Mouse (Mus musculus): Measurements from ENCODE around the gene Abhd5.
"Not testable (repeated sequence)": the region's sequence is repeated elsewhere in the genome, so short reads cannot be mapped to it uniquely, and the experiment has no call there.

Gene Abhd5

DNA sequence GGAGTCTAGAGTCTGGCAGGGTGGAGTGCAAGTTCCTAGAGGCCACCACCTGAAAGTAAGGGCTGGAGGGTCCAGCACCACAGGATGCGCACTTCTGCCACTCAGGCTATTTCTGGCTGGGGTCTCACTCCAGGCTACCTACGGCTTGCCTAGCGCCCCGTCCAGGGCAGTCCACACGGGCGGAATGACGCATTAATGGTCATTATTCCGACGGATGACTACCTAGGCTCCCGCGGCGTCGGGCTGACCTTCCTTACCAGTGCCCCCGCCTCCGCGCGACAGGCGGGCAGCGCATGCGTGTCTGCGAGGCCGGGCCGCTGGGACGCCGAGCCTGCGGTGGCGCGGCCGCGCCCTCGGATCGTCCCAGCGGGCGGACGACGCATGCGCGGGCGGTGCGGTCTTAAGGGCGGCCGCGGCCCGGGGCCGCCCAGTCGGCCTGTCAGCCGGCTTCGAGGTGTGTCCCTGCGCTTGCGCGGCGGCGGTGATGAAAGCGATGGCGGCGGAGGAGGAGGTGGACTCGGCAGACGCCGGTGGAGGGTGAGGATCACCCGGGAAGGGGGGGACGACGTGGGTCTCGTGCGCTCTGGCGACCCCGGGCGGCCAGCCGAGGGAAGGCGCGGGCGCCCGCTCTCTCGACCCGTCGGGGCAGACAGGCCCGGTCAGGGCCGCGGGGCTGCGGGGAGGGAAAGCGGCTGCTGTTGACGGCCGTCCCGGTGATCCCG is at the start of gene Abhd5:
Gene Abhd5, plus strand, starts transcription at position 306 of the 722 bp plus-strand sequence.
- peak; percentile 98 for DNase-seq

DNA sequence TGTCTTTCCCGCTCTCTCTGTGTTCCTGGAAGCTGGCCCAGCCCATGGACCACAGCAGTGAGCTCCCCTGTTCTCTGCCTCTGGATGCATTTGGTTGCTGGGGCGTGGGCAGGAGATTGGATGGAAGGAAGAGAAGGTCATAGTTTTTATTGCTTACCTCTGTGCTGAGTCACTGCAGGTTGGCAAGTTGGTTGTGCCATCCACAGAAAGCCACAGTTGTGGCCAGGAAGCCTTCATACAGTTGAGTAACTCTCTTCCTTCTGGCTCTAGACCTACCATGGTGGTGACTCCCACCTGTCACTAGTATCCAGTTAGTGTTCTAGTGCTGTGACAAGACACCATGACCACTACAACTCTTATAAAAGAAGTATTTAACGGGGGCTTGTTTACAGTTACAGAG is 46.1 kb upstream of the Abhd5 start:
- DNase-seq = no peak

DNA sequence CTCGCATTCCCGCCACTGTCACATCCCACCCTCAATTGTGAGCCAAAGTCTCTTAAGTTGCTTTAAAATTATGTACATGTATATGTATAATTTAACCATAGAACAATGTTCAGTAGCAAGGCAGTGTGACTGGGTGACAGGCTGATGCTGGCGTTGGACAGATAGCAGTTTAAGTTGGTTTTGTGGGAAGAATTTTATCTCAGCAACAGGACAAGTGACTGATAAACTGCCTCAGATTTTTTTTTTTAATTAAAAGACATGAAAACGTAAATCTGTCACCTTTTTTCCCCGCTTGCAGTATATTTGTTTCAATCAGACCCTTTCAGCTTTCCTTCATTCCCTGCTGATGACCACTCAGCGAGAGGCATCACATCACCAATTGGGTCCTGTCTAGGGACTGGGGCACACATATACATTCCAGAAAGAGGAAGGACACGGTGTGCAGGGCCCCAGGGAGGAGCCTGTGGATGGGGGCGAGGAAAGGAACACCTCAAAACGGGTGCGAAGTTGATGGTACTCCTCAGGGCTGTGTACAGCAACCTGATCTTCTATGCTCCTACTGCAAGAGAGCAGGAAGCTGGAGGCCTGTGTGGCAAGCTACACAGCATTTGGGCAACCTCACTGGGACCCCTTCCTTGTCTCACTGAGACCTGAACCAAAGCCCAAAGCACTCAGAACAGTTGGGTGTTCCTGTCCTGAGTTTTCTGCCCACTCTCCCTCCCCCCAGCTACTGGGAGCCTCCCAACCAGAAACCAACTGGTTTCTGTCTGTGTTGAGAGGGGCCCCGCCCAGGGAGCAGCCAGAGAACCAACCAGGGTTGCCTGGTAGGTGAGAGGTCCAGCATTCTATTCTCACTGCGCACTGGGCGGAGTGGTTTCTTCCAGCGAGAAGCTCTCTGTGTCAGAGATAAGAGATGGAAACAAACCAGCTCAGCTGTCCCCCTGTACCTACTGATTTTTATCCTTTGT is 42.1 kb upstream of the Abhd5 start:
- peak; percentile 16 for DNase-seq

DNA sequence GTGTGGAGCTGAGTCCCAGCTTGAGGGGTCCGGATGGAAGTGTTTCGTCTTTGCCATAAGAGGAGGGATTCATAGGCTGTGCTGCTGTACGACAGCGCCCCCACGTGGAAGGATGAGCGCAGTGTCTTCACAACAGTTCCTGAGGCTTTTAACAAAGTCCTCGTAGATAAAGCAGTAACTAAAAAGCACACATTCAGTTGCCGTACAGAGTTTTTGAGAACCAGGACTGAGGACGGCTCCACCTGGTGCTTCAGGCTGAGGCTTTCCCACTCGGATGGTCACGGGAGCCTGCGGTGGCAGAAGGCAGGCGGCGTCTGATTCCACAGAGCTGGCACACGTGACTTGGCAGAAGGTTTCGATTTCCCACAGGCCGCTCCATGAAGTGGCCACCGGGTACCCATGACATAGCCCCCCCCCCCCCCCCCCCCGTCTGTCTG is 40.8 kb upstream of the Abhd5 start:
- peak; percentile 86 for DNase-seq

DNA sequence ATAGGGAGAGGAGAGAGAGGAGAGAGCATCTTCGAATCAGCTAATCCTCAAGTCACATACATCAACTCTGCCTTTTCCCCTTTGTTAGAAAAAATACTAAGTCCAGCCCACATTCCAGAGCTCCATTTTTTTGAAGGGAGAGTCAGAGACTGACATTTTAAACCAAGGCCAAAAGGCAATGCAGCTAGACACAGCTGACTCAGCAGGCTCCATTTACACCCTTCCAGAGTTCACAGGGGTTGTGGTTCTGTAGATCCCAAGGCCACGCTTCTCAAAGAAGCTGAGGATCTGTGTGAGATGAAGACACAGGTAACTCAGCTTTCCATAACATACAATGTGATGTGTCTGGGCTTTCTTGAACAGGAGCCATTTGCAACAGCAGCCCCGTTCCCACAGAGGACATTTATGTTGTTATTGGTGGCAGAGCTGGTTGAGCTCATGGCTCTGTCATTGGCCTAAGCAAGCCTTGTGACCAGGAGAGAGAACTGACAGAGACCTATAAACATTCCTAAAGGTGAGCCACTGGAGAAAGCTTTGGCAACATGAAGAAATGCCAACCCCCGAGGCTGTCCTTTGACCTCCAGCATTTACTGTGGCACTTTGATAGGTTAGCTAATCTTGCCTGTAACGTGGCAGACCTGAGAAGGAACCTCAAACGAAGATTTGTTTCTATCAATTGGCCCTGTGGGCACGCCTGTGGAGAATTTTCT is 40.2 kb upstream of the Abhd5 start:
- DNase-seq = peak; percentile 68

DNA sequence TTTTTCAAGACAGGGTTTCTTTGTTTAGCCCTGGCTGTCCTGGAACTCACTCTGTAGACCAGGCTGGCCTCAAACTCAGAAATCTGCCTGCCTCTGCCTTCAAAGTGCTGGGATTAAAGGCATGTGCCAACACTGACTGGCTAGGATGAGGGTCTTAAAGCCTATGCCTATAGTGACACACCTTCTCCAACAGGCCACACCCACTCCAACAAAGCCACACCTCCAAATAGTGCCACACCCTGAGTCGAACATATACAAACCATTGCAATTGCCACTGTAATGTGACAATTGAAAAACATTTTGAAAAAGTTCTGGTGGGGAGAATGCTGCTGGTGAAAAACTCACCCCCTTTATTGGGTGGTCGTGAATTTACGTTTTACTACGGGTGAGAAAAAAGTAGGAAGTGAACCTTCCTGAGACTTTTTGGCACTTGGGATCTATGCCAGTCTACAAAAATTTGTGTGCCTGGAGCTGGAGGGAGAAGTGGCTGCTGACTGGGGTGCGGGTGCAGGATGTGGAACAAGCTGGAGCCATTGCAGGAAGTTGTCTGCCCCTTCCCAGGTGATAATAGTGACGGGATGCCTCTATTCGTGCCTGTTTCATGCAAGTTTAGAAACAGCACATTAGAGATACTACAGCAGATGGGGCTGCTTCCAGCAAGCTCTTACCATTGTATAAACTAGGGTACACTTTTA is 39.0 kb upstream of the Abhd5 start:
- DNase-seq = no peak

DNA sequence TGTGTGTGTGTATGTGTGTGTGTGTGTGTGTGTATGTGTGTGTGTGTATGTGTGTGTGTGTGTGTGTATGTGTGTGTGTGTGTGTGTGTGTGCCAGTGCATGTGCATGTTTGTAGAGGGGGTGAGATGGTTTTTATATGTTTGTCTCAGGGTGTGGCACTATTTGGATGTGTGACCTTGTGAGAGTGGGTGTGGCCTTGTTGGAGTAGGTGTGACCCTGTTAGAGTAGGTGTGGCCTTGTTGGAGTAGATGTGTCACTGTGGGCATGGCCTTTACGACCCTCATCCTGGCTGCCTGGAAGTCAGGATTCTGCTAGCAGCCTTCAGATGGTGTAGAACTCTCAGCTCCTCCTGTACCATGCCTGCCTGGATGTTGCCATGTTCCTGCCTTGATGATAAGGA is 38.3 kb upstream of the Abhd5 start:
- DNase-seq = not testable (repeated sequence)

- DNase-seq = no peak
Measured at GRCm38 (mm10) chr9:122314386-122314785, 37.0 kb upstream of the Abhd5 start.

DNA sequence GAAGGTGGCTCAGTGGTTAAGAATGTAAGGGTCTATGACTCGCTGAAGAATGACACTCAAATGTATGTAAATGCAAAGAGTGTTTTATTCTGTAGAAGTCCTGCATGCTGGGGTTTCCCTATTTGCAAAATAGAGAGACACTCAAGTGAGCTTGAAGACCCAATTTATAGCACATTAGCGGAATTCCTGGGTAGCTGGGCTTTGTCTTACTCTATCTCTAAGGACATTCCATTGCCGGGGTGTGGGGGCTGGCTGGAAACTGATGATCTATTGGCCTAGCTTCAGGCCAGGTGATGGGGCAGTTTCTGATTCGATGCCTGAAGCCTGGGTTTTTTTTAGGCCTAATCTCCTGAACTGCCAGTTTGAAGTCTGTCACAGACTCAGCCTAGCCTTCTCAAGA is 36.5 kb upstream of the Abhd5 start:
- no peak for DNase-seq

DNA sequence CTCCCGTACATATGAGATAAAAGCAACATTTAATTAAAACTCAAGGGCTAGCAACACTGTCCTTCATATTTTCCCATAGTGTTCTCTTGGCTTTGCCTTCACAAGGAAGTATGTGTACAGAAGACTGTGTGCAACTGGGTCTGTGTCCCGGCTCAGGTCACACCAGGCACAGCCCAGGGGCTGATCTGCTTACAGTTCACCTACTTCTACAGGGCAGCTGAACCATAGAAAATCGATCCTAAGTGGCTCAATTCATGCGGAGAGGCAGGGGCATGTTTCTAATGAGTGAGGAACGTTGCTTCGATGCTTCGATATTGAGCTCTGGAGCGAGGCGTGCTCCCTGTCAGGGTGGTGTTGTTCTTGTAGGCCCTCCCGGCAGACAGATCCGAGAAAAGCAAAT is 35.9 kb upstream of the Abhd5 start:
- no peak for DNase-seq

DNA sequence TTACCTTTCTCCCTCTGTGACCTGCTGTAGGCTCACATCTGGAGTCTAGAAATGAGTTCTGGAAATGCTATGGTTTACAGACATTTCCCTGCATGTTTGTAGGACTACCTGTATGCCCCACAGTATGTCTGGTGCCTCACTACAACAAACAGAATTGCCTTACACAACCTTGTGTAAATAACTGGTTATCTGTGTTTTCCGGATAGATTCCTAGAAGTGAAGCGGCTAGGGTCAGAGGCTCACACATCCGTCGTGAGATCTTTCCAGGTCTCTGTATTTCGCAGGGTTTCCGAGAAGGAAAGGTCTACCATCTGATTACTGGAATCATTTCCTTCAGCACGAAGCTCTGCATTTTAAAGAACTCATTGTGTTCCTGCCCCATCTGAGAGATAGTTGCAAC is 34.8 kb upstream of the Abhd5 start:
- no peak for DNase-seq

DNA sequence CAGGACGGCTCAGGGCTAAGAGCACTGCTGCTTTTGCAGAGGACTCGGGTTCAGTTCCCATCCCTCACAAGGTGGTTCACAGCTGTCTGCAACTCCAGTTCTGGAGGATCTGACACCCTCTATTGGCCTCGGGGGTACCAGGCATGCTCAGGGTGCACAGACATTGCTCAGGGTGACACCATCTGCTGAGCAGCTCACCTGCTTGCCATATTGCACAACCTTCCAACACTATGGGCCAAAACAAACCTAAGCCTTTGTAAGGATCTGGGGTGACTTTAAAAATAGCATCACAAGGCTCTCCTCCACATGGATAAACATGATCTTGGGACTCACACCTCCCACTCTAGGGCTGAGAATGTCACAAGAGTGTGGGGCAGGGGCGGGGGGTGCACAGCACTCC is 30.8 kb upstream of the Abhd5 start:
- no peak for DNase-seq

DNA sequence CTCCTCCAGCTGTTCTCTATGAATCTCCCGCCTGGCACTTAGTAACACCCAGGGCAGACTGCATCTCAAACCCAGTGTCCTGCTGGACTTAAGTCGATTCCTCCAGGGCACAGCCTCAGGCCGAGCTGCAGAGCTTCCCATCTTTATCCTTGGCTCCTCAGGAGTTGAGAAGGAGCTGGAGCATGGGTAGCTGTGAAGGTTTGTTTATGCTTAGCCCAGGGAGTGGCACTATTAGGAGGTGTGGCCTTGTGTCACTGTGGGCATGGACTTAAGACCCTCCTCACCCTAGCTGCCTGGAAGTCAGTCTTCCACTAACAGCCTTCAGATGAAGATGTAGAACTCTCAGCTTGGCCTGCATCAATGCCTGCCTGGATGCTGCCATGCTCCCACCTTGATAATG is 29.1 kb upstream of the Abhd5 start:
- no peak for DNase-seq

DNA sequence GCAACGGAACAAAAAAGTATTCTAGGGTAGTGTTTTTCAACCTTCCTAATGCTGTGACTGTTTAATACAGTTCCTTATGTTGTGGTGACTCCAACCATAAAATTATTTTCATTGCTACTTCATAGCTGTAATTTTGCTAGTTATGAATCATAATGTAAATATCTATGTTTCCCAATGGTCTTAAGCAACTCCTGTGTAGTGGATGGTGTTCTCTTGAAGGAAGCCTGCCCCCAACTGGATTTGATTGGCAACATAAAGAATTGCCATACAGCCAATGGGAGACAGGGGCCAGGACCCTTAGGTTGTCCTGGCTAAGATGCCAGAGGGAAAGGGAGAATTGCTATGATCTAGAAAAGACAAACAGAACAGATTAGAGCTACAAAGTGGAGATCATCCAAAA is 25.4 kb upstream of the Abhd5 start:
- no peak for DNase-seq

DNA sequence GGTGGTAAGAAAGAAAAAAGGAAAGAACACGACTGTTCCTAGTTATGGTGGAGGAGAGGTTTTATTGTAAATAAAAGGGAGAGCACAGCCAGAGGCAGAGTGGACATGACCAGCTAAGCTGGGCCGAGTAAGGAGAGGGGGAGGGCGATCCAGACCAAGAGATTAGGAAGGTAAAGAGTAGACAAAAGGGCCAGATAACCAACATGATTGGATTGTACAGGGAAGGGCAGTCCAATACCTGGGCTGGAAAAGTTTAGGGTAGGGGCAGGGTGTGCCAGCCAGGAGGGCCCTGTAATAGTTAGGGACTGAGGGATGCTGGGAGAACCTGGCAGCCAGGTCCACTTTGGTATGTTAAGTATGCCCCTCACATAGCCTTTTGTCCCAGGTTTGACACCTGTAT is 23.2 kb upstream of the Abhd5 start:
- no peak for DNase-seq

DNA sequence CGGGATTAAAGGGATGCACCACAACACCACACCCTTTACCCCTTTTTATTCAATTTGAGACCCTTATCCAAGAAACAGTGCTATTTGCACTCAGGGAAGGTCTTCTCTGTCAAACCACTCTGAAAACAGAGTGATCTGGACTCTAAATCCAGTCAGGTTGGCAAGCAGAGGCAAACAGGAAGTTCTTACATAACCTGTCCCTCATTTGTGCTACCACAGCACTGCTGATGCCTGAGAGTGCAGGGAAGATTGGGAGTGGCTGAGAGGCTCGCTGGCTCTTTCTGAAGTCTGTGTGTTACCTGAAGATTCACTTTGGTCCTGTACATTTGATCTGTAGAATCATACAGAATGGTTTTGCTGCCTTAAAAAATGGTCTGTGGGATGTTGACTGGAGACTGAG is 14.7 kb upstream of the Abhd5 start:
- peak; percentile 10 for DNase-seq

GRCm38 (mm10) chr9:122337510-122337931 is 13.9 kb upstream of the Abhd5 start:
- DNase-seq = peak; percentile 57

GRCm38 (mm10) chr9:122339972-122340371 is 11.4 kb upstream of the Abhd5 start:
- DNase-seq = no peak

DNA sequence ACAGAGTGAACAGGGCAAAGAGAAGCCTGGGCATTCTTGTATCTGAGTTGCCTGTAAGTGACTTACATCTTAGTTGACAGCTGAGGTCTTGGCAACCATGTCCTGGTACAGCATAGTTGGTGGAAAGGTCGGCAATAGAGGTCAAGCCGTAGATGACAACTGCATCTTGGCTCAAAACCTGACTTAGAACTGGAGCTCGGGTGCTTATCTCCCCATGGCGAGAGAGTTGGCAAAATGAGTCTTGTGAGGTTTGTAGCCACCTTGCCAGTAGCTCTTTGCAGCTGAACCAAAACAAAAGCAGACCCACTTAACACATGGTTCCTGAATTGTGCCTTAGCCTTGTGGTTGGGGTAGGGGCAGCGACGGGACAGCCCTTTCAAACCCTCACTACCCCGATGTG is 8.0 kb upstream of the Abhd5 start:
- DNase-seq = no peak

- DNase-seq = no peak
Measured at GRCm38 (mm10) chr9:122344560-122344959, 6.8 kb upstream of the Abhd5 start.

- no peak for DNase-seq
Measured at GRCm38 (mm10) chr9:122345291-122345690, 6.1 kb upstream of the Abhd5 start.

DNA sequence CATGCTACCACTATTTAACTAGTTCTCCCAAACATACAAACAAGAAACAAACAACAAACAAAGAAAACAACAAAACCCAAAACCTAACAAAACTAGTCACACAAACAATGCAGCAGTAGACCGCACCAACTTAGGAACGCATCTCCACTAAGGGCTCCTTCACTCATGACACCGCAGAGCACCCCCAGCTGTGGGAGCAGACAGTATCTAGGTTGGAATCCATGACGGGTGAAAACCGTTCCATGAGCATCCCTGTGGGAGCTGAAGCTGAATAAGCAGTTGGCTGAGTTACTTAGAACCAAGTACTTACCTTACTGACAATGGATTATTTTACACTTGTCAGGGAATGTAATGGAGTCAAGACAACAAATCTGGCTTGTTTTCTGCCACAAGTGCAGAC is 5.3 kb upstream of the Abhd5 start:
- DNase-seq = no peak

GRCm38 (mm10) chr9:122347882-122348281 is 3.5 kb upstream of the Abhd5 start:
- no peak for DNase-seq
